Mouse (Mus musculus) testis, adult 2 months (tissue): ENCODE measurements around the gene Hist2h3c1. TPM values are rescaled to one million over a fixed set of nuclear protein-coding genes. Genes with fewer than 3 reads are reported as not detected.
A peak's percentile ranks its signal among the peaks of the same experiment; 100 is the strongest.
"Not testable (repeated sequence)": the region's sequence is repeated elsewhere in the genome, so short reads cannot be mapped to it uniquely, and the experiment has no call there.

Experiments used
- H3K27ac ChIP-seq: fragments of 200-500 bp; 2 replicates; pipeline ENCODE4 v1.5.1; 2012; ENCODE audit warnings: low read depth, low read length; ENCODE audit not compliant: control insufficient read depth, insufficient read depth
- H3K27me3 ChIP-seq: fragments of 200-500 bp; 2 replicates; pipeline ENCODE4 v1.6.1; 2012; ENCODE audit warnings: mild to moderate bottlenecking, low read length, moderate library complexity; ENCODE audit not compliant: control insufficient read depth, insufficient read depth
- H3K36me3 ChIP-seq: fragments of 200-500 bp; 2 replicates; pipeline ENCODE4 v1.6.1; 2012; ENCODE audit warnings: mild to moderate bottlenecking, low read length; ENCODE audit not compliant: control insufficient read depth, insufficient read depth
- H3K4me1 ChIP-seq: fragments of 200-500 bp; 2 replicates; pipeline ENCODE4 v1.6.1; 2012; ENCODE audit warnings: low read length; ENCODE audit not compliant: control insufficient read depth, insufficient read depth
- H3K4me3 ChIP-seq: fragments of 200-500 bp; 2 replicates; pipeline ENCODE4 v1.5.1; 2012; ENCODE audit warnings: low read depth, mild to moderate bottlenecking, low read length, moderate library complexity, mixed read lengths; ENCODE audit not compliant: control insufficient read depth
- CTCF ChIP-seq: fragments of 200-500 bp; IDR thresholded peaks from 2 replicates; pipeline ENCODE4 v1.5.1; 2012; ENCODE audit warnings: low read depth, mild to moderate bottlenecking, inconsistent platforms, low read length, moderate library complexity; ENCODE audit not compliant: control insufficient read depth, insufficient read depth, insufficient replicate concordance
- POLR2A ChIP-seq: fragments of 200-500 bp; IDR thresholded peaks from 2 replicates; pipeline ENCODE4 v1.6.1; 2012; ENCODE audit warnings: low read depth, mild to moderate bottlenecking, inconsistent platforms, low read length, moderate library complexity; ENCODE audit not compliant: control insufficient read depth
- polyA plus RNA-seq: library from polyadenylated mRNA; depleted of rRNA; stranded (reverse); fragments of >200 nt; gene quantifications from 2 replicates; pipeline ENCODE4 v1.2.3, GENCODE M21; 2012; rRNA removed

The Hist2h3c1 gene
- polyA plus RNA-seq: not detected in 2 replicates

GRCm38 (mm10) chr3:96246427-96246856 lies at the start of gene Hist2h3c1:
Hist2h3c1 (plus strand) TSS chr3:96246685.
- Histone ChIP-seq H3K27ac (peak within 1 kb of the TSS; percentile 85), H3K4me3 (peak within 1 kb of the TSS; percentile 84)
- not testable (repeated sequence) for H3K36me3 ChIP-seq, H3K27me3 ChIP-seq, H3K4me1 ChIP-seq

DNA sequence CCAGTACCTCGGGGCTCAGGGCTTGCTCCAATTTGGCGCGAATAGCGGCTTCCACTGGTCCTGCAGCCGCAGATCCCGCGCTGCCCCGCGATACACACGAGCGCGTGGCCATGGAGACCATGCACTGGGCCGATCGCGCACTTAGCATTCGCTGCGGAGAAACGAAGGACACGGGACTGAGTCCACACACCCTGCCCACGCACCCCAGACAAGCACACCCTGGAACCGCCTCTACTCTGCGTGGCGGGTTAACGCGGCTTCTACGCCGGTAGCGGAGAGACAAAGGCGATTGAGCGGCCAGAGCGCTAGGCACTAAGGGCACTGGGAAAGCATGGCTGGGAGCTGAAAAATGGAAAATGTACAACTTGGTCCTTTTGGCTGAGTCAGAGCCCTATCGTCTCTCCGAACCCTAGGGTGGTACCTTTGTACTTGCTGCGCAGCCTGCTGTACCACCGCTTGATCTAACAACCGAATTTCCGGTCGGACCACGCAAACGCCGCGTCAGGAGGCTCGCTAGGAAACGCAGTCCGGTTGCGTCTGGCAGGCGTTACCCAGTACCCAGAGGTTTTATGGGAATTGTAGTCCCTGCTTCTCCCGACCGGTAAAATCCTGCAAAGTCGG lies 49.2 kb upstream of the Hist2h3c1 start:
- Histone ChIP-seq H3K4me1 (peaks cover 26% of the 10 kb centered on the region), H3K36me3 (no peaks in the 10 kb centered on the region), H3K27me3 (no peaks in the 10 kb centered on the region), H3K4me3 (peak overlapping the region; percentile 72), H3K27ac (peak overlapping the region; percentile 4)
- peak; percentile 71 for TF ChIP-seq POLR2A
- peak; percentile 28; the same call in 1 of the 2 replicates for TF ChIP-seq CTCF

- Histone ChIP-seq H3K4me3 (peak overlapping the region; percentile 24), H3K4me1 (peaks cover 26% of the 10 kb centered on the region), H3K36me3 (no peaks in the 10 kb centered on the region), H3K27me3 (no peaks in the 10 kb centered on the region), H3K27ac (no peak overlapping the region)
- TF ChIP-seq POLR2A (no peak), CTCF (no peak)
Measured at GRCm38 (mm10) chr3:96198181-96198580, 48.3 kb upstream of the Hist2h3c1 start.

DNA sequence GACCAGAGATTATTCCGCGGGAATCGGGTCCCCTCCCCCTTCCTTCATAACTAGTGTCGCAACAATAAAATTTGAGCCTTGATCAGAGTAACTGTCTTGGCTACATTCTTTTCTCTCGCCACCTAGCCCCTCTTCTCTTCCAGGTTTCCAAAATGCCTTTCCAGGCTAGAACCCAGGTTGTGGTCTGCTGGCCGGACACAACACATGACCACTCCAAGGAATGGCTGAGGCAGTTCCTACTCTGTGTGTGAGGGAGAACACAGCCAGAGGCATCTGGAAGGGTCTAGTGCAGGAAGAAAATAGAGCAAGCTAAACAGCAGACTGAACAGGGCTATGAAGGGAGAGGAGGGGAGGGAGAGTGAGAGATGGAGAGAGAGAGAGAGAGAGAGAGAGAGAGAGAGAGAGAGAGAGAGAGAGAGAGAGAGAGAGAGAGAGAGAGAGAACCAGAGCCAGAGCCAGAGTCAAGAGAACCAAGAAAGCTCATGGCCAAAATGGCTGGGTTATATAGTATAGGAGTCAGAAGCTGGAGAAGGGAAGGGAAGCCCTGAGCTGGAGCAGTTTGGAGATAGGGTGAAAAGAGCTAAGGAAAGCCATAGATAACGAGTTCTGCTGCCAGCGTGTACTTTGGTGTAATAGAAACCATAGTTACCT lies 47.8 kb upstream of the Hist2h3c1 start:
- H3K27me3 ChIP-seq, H3K4me3 ChIP-seq, H3K36me3 ChIP-seq, H3K27ac ChIP-seq: not testable (repeated sequence)
- H3K4me1 ChIP-seq: peaks cover 24% of the 10 kb centered on the region

DNA sequence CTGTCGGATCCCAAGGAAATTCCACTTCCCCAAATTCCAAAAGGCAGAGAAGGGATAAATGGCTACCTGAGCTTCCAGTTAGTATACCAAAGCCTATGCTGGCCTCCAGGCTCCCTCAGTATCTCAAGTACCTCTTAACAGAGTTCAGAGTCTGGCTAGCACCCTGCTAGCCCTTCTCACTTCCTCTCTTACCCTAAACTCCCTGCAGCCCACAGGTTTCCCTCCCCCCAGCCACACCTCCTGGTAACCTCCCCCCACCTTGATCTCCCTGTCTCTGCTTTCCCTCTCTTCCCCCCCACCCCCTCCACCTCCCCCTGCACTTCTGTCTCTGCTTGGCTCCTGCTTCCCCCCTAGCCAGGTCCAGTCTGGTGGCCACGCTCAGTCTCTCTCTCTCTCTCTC lies 46.8 kb upstream of the Hist2h3c1 start:
- Histone ChIP-seq H3K27ac (no peak overlapping the region), H3K27me3 (no peaks in the 10 kb centered on the region), H3K4me1 (peaks cover 23% of the 10 kb centered on the region), H3K36me3 (no peaks in the 10 kb centered on the region), H3K4me3 (no peak overlapping the region)
- no peak for TF ChIP-seq CTCF
- no peak for TF ChIP-seq POLR2A

DNA sequence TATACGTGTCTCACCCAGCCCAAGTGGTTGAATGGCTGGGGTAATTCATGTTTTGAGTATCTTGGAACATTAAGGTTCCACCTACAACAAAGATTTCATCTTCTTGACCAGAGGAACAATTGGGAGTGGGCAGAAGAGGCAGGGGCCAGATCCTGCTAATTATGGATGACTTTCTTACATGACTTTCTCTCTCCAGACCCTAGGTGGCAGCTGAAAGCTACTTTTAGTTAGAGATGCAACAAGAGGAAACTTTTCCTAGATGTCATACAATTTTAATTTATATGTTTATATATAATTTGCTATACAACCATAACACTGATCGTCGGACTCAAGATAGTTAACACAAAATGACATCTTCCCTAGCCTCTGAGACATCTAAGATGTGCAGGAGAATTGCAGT lies 38.7 kb upstream of the Hist2h3c1 start:
- no peak overlapping the region for H3K27ac ChIP-seq
- no peaks in the 10 kb centered on the region for H3K36me3 ChIP-seq
- H3K4me3 ChIP-seq: peak overlapping the region; percentile 49; the same call in 1 of the 2 replicates
- peaks cover 2% of the 10 kb centered on the region for H3K4me1 ChIP-seq
- TF ChIP-seq POLR2A (no peak), CTCF (no peak)
- H3K27me3 ChIP-seq: no peaks in the 10 kb centered on the region

DNA sequence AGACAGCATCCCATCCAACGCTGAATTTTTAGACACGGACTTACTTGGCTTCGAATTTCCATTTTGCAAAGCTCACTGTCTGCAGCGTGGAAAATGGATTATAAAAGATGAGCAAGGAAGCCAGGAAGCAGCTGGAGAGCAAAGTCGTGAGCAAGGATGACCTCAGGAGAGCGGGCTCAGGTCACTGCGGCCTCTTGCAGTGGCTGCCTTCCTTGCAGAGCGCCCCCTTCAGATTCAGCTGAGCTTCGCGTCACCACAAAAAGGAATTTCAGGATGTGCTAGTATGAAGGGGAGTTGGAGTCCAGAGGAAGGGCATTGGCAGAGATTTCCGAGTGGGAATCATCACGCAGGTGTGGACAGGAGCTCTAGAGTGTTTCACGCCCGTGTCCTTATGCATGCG lies 37.2 kb upstream of the Hist2h3c1 start:
- TF ChIP-seq POLR2A (no peak), CTCF (peak; percentile 26; the same call in 1 of the 2 replicates)
- H3K27me3 ChIP-seq: no peaks in the 10 kb centered on the region

GRCm38 (mm10) chr3:96219191-96219641 lies 27.3 kb upstream of the Hist2h3c1 start:
- Histone ChIP-seq H3K4me1 (peaks cover 2% of the 10 kb centered on the region), H3K4me3 (peak overlapping the region; percentile 86), H3K27me3 (no peaks in the 10 kb centered on the region)

More for the DNA sequence above, 37.2 kb upstream of the Hist2h3c1 start:
- Histone ChIP-seq H3K27ac (no peak overlapping the region), H3K4me3 (peak overlapping the region; percentile 24), H3K4me1 (peaks cover 2% of the 10 kb centered on the region), H3K36me3 (no peaks in the 10 kb centered on the region)

More at GRCm38 (mm10) chr3:96219191-96219641, 27.3 kb upstream of the Hist2h3c1 start:
- no peaks in the 10 kb centered on the region for H3K36me3 ChIP-seq
- peak overlapping the region; percentile 83 for H3K27ac ChIP-seq
- TF ChIP-seq CTCF (no peak), POLR2A (no peak)
